Mouse (Mus musculus) heart, postnatal 0 days (tissue): ENCODE measurements around the gene Mrvi1.

ENCODE experiments used
- CTCF ChIP-seq: IDR thresholded peaks from 2 replicates; pipeline ENCODE4 v1.5.1; 2016; ENCODE audit warnings: antibody characterized with exemption, control low read depth, low read depth
- EP300 ChIP-seq: IDR thresholded peaks from 2 replicates; pipeline ENCODE4 v1.6.1; 2016; ENCODE audit warnings: antibody characterized with exemption, low read depth

- TF ChIP-seq EP300 (no peak), CTCF (no peak)
Observed at GRCm38 (mm10) chr7:110881746-110882333, 100.4 kb downstream of the Mrvi1 start.
